Mouse (Mus musculus) ovary, adult 18-20 months (tissue): ENCODE results near the gene Zfp799.
A peak's percentile ranks its signal among the peaks of the same experiment; 100 is the strongest.
"Not testable (repeated sequence)": the region's sequence is repeated elsewhere in the genome, so short reads cannot be mapped to it uniquely, and the experiment has no call there.

ENCODE experiments used
- DNase-seq: peaks from one replicate; pipeline ENCODE4 v3.0.0; 2022; ENCODE audit warnings: low spot score, mixed read lengths

Zfp799 gene

GRCm38 (mm10) chr17:32829540-32830417, at the start of gene Zfp799:
Gene Zfp799 (minus strand): TSS chr17:32830261.
- peak; percentile 62 for DNase-seq

DNA sequence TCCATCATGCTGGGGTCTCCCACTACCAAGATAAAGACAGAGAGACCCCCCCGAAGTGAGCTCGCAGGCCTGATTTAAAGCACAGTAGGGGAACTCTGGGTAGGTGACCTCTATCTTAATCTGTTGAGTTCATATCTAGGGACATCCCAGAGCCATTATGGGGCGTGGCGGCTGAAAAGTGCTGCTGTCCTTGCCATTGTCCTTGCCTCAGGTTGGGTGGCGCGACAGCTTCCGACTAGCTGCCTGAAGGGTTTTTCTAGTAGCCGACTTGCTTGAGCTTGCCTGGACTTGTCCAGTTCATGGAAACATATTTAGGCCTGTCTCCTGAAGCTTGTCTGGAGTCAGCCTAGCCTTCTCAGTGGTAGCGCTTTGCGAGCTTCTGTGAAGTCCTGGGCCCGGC, 48.7 kb upstream of the Zfp799 start:
- no peak for DNase-seq

GRCm38 (mm10) chr17:32877471-32878171, 47.6 kb upstream of the Zfp799 start:
- DNase-seq, result no peak

DNA sequence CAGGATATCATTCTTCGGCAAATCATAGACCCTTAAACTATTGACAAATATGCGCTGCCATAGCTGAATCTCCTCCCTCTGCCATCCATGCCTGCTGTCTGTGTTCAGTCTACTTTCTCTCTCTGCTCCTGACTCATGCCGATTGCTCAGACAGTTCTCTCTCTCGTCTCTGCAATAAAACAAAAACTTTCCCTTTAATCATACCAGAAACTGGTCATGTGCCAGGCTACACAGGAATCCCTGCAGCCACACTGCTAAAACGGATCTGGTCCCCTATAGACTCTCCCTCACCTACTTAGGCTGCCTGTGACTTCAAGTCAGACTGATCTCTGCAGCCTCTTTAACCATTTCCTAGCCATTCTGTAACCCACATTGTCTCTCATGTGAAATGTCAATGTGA, 42.6 kb upstream of the Zfp799 start:
- no peak for DNase-seq

GRCm38 (mm10) chr17:32872091-32872490, 42.0 kb upstream of the Zfp799 start:
- DNase-seq, result no peak

DNA sequence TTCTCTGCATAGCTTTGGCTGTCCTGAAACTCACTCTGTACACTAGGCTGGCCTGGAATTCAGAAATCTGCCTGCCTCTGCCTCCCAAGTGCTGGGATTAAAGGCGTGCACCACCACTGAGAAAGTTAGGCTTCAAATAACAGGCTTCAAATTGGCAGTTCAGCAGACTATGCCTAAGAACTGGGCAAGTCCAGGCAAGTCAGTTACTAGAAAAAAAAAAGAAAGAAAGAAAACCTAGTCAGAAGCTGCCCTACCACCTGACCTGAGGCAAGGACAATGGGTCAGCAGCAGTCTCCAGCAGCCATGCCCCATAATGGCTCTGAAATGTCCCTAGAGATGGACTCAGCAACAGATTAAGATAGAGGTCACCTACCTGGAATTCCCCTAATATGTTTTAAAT, 41.4 kb upstream of the Zfp799 start:
- DNase-seq, result no peak

DNA sequence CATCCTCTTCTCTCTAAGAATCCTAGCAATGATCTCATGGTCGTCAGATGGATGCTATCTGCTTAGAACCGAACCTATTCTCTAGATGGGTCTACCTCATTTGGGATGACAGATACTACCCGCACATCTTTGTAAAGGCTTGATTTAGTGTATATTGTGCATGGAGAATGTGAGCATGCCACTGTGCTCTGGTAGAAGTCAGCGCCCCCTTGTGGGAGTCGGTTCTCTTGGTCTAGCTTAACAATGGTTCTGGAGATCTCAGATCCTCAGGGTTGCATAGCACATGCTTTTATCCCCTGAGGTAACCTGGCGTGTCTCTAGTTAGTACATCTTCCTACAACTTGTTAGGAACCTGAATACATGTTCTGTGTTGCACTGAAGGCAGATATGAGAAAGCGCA, 37.2 kb upstream of the Zfp799 start:
- not testable (repeated sequence) for DNase-seq

DNA sequence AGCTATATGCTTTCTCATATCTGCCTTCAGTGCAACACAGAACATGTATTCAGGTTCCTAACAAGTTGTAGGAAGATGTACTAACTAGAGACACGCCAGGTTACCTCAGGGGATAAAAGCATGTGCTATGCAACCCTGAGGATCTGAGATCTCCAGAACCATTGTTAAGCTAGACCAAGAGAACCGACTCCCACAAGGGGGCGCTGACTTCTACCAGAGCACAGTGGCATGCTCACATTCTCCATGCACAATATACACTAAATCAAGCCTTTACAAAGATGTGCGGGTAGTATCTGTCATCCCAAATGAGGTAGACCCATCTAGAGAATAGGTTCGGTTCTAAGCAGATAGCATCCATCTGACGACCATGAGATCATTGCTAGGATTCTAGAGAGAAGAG, 26.7 kb upstream of the Zfp799 start:
- not testable (repeated sequence) for DNase-seq

DNA sequence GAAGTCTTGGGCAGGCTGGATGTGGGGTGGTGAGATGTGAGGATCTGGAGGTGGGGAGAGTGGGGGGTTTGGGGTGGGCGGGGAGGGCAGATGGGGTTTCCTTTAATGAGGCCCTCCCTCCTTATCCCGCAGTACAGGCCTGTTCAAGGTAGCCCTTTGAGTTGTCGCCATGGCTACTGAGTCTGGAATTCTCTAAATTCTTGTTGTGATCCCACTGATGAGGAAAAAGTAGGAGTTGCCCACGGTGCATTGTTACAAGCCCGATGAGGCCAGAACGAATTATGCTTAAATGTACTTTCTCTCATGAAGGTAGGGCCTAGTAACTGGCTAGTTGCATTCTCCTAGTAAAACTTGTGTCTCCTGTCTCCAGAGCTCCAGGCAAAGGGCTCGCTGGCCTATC, 21.5 kb upstream of the Zfp799 start:
- no peak for DNase-seq

DNA sequence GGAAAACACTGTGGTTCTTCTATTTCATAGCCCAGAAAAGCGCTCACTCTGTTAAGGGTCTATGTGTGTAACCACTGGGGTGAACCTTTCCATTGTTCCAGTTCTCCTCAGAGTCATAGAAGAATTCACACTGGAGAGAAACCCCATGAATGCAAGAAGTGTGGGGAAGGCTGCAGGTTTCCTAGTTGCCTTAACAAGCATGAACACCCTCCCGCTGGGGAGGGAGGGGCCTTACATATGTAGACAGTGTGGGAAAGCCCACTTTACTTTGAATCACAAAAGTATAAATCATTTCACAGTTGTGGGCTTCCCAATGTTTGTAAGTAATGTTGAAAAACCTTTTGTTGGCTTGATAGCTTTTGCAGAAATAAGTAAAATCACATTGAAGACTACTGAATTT, 11.3 kb upstream of the Zfp799 start:
- DNase-seq, result no peak

DNA sequence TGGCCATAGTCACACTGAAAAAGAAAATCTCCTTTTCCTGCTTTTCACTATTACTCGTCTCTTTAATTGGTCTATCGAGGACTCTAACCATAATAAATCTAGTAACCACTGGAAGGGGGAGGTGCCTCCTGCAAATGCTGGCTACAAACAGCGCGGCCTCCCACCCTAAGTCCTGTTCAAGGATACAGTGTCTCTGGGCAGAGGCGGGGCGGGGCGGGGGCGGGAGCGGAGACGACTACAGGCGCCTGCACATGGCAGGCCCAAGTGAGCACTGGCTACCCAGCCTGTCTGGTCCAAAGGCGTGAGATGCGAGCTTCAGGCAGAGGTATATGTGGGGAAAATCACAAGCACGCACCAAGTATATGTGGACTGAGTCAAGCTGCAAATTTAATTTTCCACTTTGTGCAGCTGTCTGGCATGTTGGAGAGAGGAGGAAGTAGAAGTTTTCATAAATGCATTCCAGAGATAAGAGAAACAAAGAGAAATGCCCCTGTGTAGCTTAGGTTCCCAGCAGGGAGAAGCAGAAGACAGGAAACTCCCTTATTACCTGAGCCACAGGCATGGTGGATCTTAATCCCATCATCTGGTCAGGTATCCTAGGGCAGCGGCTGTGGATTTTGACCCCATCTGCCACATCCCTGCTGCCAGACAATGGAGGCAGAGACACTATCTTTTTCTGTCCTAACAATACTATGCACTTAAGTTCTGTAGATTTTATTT, 9.2 kb upstream of the Zfp799 start:
- DNase-seq, result peak; percentile 45

DNA sequence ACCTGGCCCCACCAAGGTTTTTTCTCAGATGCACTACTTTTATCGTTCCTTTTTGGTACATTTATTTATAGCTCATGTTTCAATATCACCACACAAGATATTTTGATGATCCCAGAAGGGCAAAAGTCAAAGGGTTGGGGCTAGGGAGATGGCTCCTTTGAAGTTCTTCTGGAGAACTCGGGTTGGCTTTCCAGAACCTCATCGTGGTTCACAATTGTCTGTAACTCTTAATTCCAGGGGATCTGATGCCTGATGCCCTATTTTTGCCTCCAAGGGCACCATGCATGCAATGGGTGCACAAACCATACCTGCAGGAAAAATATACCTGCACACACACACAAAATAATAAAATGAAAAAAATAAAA, 339 bp upstream of the Zfp799 start:
- no peak for DNase-seq

DNA sequence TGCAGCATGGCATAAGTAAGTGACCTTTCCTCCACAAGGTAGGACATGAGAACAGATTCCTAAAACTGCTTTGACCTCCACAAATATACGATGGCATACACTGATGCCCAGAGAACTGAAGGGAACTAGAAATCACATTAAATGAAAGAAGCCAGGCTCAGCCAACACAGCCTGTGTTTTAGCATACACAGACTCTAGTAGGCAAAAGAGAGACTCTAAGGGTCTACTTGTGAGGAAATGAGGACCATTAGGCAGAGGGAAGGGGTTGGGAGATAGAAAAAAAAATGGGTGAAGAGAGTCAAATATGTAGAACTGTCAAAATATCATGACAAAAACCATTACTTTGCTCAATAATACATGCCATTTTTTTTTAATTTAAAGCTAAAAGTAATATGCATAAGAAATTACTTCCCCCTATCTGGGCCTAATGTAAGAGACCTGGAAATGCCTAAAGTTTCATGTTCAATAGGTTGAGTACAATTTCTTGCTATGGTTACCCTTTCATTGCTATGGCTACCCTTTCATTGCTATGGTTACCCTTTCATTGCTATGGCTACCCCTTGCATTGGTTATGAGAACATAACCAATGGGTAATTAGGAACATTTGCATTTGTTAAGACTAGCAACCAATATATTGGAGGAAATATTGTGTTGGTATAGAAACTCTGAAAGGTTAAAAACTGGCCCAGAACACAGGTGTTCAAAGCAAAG, 13.8 kb downstream of the Zfp799 start:
- DNase-seq, result no peak

DNA sequence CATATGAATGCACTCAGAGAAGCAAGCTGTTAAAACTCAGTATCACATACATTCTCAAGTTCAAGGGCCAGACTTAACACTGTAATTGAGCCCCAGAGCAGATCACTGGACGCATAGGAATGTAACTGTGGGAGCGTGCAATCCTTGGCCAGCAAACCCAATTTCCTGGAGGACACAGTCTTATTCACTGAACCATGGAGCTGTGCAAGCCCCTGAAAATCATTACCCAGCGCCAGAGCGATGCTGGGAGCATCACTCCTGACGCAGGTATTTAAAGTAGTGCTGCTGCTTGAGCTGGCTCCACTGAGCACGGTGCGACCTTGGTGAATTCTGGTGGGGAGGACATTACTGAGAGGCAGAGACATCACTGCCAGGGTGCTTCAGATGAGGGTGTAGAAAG, 15.9 kb downstream of the Zfp799 start:
- DNase-seq, result no peak

GRCm38 (mm10) chr17:32810648-32811047, 19.4 kb downstream of the Zfp799 start:
- DNase-seq, result no peak

DNA sequence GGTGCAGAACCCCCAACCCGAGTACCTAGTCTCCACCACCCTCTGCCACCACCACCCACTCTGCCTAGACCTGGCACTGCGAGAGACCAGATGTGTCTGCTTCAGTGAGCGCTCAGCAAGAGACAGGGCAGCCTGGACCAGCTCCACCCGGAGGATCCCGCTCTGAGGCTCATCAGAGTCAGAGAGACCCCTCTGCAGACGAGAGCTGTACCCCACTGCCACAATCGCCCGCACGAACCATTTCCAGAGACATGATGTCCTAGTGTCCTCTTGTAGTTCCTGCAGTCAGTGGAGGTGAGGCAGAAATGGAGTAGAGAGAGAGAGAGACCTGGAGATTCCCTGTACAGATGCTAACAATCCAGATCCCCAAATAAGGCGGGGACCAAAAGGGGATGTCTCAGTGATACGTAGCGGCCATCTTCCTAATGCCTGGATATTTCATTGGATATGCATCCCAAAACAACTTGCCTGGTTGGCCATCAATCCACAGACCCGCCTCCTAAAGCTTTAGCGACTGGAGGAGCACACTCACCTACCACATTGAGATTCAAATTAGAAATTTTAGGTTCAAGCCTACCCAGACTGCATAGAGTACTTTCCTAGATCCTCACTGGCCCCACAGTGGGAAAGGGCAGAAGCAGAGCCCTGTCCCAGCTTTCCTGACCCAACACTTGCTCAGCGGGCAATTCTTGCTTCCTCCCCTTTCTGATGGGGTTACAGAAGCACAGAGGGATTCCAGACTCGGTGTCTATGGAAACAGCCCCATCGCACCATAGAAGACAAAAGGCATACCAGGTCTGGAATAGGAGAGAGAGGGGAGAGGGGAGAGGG, 20.3 kb downstream of the Zfp799 start, which contains the start of gene Zfp811:
Gene Zfp811, minus strand, starts transcription at position 388 of the 831 bp plus-strand sequence.
- DNase-seq, result no peak

GRCm38 (mm10) chr17:32808921-32809320, 21.1 kb downstream of the Zfp799 start:
- no peak for DNase-seq

DNA sequence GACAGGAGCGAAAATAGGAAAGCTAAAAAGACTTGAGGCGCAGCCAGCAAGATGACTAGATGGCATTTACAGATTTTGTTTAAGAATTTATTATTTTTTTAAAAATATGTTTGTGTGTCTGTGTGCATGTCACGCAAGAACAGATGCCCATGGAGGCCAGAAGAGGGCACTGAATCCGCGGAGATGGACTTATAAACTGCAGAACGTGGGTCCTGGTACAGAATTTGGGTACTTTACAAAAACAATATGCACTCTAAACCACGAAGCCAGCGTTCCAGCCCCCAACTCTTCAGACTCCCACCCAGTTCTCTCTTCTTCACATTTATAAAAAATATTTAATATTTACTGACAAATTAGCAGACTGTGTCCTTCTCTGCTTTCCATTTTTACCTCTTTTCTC, 40.8 kb downstream of the Zfp799 start:
- DNase-seq, result no peak

DNA sequence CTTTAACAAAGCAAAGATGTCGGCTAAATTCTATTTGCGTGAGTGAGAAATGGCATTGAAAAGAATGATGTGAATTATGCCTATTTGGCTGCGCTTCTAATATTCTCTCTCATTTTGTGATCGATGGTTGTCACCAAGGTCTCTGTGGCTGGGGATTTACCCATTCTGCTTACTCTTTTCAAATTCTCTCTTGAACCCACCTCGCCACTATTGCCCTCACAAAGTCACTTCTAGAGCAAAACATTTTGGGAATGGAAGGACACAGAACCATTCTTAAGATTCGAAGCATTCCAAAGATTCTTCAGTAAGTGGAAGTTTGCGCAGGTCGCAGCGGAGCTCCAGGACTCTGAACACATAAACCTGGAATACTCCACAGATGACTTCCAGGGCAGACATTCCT, 41.5 kb downstream of the Zfp799 start:
- DNase-seq, result no peak

GRCm38 (mm10) chr17:32788094-32788559, 41.9 kb downstream of the Zfp799 start, which contains the start of gene Zfp871:
Gene Zfp871 (minus strand): TSS chr17:32788287.
- DNase-seq, result peak; percentile 82
